Mouse (Mus musculus) heart, postnatal 10 days (tissue): ENCODE results near the gene Pakap. TPM values are rescaled to one million over a fixed set of nuclear protein-coding genes. Genes with fewer than 3 reads are reported as not detected.

Source experiments
- DNase-seq, 2 experiments: peaks; one replicate each; pipeline ENCODE4 v3.0.0; 2021
- intact Hi-C: fragments of 180-260 bp; cut with DNase I; formaldehyde crosslinking; loops from one replicate; pipeline ENCODE4 v1.15.1; 2025
- total RNA-seq, 2 experiments: library from RNA; stranded (reverse); gene quantifications; 2 replicates each; pipeline ENCODE4 v1.2.3; 2021

Gene Pakap
- total RNA-seq, 2 experiments from 2014 or later = 60.6 to 62.1 TPM

GRCm38 (mm10) chr4:57821556-57822356 lies 253.8 kb downstream of the Pakap start:
- DNase-seq = no peak

GRCm38 (mm10) chr4:57822641-57823040 lies 254.7 kb downstream of the Pakap start:
- DNase-seq = no peak
- intact Hi-C loops = no loop called here

More at GRCm38 (mm10) chr4:57821556-57822356, 253.8 kb downstream of the Pakap start:
- intact Hi-C loops = no loop called here

- no peak for DNase-seq
- intact Hi-C loops = no loop called here
These were observed 256.8 kb downstream of the Pakap start for GRCm38 (mm10) chr4:57824626-57825240.

- intact Hi-C loops = no loop called here
- no peak for DNase-seq
These were observed 258.3 kb downstream of the Pakap start for GRCm38 (mm10) chr4:57826272-57826671.

- DNase-seq = no peak
- intact Hi-C loops = no loop called here
These were observed 261.2 kb downstream of the Pakap start for GRCm38 (mm10) chr4:57829131-57829530.

- intact Hi-C loops = no loop called here
These were observed 261.8 kb downstream of the Pakap start for GRCm38 (mm10) chr4:57829740-57830139.

GRCm38 (mm10) chr4:57832318-57832717 lies 264.3 kb downstream of the Pakap start:
- DNase-seq = no peak
- intact Hi-C loops = loop anchor here (2.0 kb wide), 1 partner anchor 16 kb away; no protein-coding TSS in a partner anchor

More at GRCm38 (mm10) chr4:57829740-57830139, 261.8 kb downstream of the Pakap start:
- DNase-seq = no peak

GRCm38 (mm10) chr4:57833060-57833459 lies 265.1 kb downstream of the Pakap start:
- intact Hi-C loops = loop anchor here (2.0 kb wide), 1 partner anchor 16 kb away; no protein-coding TSS in a partner anchor
- DNase-seq = no peak

GRCm38 (mm10) chr4:57834141-57834540 lies 266.2 kb downstream of the Pakap start:
- intact Hi-C loops = no loop called here
- DNase-seq = peak in 1 of 2 experiments; percentile 44

- no peak for DNase-seq
- intact Hi-C loops = no loop called here
These were observed 269.1 kb downstream of the Pakap start for GRCm38 (mm10) chr4:57837089-57837488.

- intact Hi-C loops = no loop called here
- no peak for DNase-seq
These were observed 271.4 kb downstream of the Pakap start for GRCm38 (mm10) chr4:57839343-57839742.

GRCm38 (mm10) chr4:57841911-57842310 lies 273.9 kb downstream of the Pakap start:
- no peak for DNase-seq
- intact Hi-C loops = loop anchor here (2.0 kb wide), 1 partner anchor 29 kb away; no protein-coding TSS in a partner anchor

- peak in 1 of 2 experiments; percentile 42 for DNase-seq
- intact Hi-C loops = loop anchor here (2.0 kb wide), 1 partner anchor 30 kb away; no protein-coding TSS in a partner anchor
These were observed 274.7 kb downstream of the Pakap start for GRCm38 (mm10) chr4:57842472-57843305.

GRCm38 (mm10) chr4:57845031-57845431 lies 277.1 kb downstream of the Pakap start:
- peak; percentile 90 to 94 for DNase-seq
- intact Hi-C loops = no loop called here

- intact Hi-C loops = loop anchor here (2.0 kb wide), 3 partner anchors 15 to 173 kb away; no protein-coding TSS in a partner anchor
- DNase-seq = peak in 1 of 2 experiments; percentile 46
These were observed 277.7 kb downstream of the Pakap start for GRCm38 (mm10) chr4:57845541-57846210.

- peak in 1 of 2 experiments; percentile 27 for DNase-seq
- intact Hi-C loops = loop anchor here (2.0 kb wide), 3 partner anchors 14 to 174 kb away; no protein-coding TSS in a partner anchor
These were observed 278.5 kb downstream of the Pakap start for GRCm38 (mm10) chr4:57846381-57846990.

- intact Hi-C loops = loop anchor here (2.0 kb wide), 3 partner anchors 14 to 174 kb away; no protein-coding TSS in a partner anchor
- peak; percentile 72 to 77 for DNase-seq
These were observed 279.0 kb downstream of the Pakap start for GRCm38 (mm10) chr4:57846991-57847422.

- intact Hi-C loops = loop anchor here (2.0 kb wide), 3 partner anchors 13 to 175 kb away; no protein-coding TSS in a partner anchor
- no peak for DNase-seq
These were observed 279.7 kb downstream of the Pakap start for GRCm38 (mm10) chr4:57847676-57848075.

GRCm38 (mm10) chr4:57849465-57849864 lies 281.5 kb downstream of the Pakap start:
- intact Hi-C loops = no loop called here
- DNase-seq = no peak
